Mouse (Mus musculus) cortical plate, adult 2 months (tissue): ENCODE measurements around the gene Lrrc75a.

ENCODE experiments used
- CTCF ChIP-seq: fragments of 200-500 bp; IDR thresholded peaks from 2 replicates; pipeline ENCODE4 v1.5.1; 2011; ENCODE audit warnings: mild to moderate bottlenecking, control low read depth, low read length; ENCODE audit not compliant: insufficient read depth; ENCODE audit errors: extremely low read depth
- POLR2A ChIP-seq: fragments of 200-500 bp; IDR thresholded peaks from 2 replicates; pipeline ENCODE4 v1.6.1; 2011; ENCODE audit warnings: mild to moderate bottlenecking, low read length, control low read depth; ENCODE audit not compliant: insufficient read depth; ENCODE audit errors: extremely low read depth

GRCm38 (mm10) chr11:62638402-62638801, 9.9 kb downstream of the Lrrc75a start:
- no peak for TF ChIP-seq CTCF
- TF ChIP-seq POLR2A = no peak
